Mouse (Mus musculus) gonadal fat pad, adult 2 months (tissue): ENCODE measurements around the gene Ctdsp1. TPM values are rescaled to one million over a fixed set of nuclear protein-coding genes. Genes with fewer than 3 reads are reported as not detected.
A peak's percentile ranks its signal among the peaks of the same experiment; 100 is the strongest.
"Not testable (repeated sequence)": the region's sequence is repeated elsewhere in the genome, so short reads cannot be mapped to it uniquely, and the experiment has no call there.

Source experiments
- DNase-seq: peaks from one replicate; pipeline ENCODE4 v3.0.0-alpha.2; 2012; ENCODE audit warnings: low read depth
- polyA plus RNA-seq: library from polyadenylated mRNA; depleted of rRNA; stranded (reverse); fragments of >200 nt; gene quantifications from 2 replicates; pipeline ENCODE4 v1.2.3, GENCODE M21; 2012

Gene Ctdsp1
- polyA plus RNA-seq, 1 experiment: 106 TPM

DNA sequence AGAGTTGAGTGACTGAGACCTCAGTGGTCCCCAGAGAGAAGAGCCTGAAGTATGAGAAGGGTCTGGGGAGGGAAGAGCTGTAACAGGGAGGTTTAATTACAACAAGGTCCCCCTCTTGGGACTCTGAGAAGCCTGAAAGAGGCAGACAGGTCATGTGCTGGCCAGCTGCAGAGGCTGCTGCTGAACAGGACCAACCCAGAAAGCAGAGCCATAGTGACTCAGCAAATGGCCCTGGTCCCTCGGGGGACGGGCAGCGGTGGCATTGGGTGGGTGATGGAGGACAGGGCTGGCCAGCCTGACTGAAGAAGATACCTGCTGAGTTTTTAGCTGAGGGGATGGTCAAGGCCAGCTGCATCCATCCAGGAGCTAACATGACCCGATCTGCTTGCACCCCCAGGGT is 14.9 kb upstream of the Ctdsp1 start:
- no peak for DNase-seq

DNA sequence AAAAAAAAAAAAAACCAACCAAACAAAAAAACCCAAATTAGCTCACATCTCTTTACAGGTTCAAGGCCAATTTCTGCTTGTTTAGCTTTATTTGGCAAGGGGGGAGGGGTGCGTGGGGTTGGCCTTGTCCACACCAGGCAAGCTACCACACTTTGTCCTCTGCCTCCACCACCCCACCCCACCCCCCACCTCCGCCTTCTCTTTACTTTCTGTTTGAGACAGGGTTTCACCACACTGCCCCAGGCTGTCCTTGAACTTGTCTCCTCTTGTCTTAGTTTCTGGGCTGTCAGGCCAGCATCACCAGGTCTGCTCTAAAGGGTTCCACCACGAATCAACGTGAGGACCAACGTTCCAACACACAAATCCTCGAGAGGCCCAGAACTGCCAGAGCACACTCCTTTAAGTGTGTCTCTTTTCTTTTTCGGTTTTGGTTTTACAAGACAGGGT is 12.2 kb upstream of the Ctdsp1 start:
- DNase-seq: no peak

DNA sequence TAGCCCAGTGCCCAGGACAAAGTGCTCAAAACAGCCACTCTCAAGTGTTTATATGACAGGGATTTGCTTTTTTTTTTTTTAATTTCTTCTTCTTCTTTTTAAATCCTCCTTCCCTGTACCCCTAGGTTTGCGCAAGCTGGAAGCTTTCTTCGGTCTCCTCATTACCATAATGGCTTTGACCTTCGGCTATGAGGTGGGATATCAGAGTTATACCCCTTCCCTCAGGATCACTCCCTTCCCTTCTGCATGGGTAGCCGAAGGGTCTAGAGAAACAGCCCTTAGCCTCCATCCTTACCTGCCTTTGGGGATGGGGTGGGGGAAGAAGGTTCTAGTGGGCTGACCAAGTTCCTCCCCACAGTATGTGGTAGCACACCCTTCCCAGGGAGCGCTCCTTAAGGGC is 10.8 kb upstream of the Ctdsp1 start:
- DNase-seq: no peak

DNA sequence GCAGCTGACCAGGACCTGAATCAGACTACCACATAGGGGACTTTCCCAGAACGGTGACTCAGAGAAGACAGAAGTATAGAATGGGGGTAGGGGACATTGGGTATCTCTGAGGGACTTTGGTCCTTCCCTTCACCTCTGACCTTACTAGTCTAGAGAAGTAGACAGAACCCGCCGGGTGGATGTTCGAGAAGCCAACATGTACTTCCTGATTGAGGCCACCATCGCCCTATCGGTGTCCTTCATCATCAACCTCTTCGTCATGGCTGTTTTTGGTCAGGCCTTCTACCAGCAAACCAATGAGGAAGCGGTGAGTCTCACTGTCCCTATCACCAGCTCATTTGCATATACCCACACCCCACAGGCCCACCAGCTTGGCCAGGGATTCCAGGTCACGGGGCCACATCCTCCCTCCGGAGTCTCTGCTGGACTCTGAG is 9.7 kb upstream of the Ctdsp1 start:
- DNase-seq: no peak

DNA sequence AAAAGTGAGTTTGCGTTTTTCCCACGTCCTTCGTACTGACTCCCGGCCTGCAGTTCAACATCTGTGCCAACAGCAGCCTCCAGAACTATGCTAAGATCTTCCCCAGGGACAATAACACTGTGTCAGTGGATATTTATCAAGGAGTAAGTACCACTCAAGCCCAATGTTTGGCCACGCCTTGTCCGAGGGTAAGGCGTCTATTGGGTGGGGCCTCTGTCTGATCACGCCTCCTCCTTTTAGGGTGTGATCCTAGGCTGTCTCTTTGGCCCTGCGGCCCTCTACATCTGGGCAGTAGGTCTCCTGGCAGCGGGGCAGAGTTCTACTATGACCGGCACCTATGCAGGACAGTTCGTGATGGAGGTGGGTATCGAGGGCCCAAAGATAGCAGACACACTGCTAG is 7.9 kb upstream of the Ctdsp1 start:
- no peak for DNase-seq

DNA sequence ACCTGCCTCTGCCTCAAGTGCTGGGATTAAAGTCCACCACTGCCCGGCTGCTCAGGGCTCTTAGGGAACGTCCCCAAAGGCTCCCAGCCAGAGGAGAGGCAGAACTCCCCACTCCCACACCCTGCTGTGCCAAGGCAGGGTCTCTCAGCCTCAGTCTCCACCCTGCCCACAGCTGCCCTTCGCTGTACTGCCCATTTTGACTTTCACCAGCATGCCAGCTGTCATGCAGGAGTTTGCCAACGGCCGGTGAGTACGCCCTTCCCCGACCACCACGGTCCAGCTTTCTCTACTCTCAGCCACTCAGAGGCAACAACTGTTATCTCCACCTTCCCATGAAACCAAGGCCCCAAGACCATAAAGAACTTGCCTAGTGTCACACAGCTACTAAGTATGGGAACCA is 6.8 kb upstream of the Ctdsp1 start:
- DNase-seq: no peak

DNA sequence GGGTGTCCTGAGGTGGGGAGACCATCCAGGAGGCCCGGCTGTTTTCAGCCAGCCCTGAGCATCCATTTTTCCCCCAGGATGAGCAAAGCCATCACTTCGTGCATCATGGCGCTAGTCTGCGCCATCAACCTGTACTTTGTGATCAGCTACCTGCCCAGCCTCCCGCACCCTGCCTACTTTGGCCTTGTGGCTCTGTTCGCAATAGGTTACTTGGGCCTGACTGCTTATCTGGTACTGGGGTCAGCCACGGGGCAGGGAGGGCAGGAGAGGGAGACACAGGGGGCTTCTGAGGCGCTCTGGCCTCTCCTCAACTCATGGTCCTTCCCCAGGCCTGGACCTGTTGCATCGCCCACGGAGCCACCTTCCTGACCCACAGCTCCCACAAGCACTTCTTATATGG is 6.2 kb upstream of the Ctdsp1 start:
- no peak for DNase-seq

DNA sequence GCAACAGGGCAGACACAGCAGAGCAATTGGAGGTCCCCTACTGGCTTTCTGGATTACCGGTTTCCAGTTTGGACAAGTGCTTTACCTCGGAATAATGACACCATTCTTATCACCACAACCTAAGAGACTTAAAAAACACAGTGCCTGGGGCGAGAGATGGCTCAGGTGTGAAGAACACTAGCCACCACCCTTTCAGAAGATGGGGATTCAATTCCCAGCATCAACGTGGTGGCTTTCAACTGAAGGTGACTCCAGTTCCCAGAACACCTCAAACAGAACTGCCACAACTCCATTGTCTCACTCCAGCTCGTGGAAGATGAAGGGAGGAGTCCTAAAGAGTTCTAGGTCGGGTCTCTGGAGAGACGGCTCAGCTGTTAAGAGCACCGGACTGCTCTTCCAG is 5.8 kb upstream of the Ctdsp1 start:
- DNase-seq: no peak

DNA sequence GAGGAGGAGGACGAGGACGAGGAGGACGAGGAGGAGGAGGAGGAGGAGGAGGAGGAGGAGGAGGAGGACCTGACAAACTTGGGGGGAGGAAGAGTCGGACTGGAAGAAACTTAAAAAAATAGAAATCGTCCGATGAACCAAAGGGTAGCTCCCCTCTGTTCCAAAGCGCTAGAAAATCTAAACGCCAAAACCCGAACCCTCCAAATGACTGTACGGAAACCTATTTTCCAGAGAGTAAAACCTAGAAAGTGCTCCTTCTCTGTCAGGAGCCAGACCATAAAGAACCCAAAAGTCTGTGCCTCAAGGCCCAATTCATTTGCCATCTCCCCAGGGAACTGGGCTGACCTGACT is 5.0 kb upstream of the Ctdsp1 start:
- DNase-seq: no peak

DNA sequence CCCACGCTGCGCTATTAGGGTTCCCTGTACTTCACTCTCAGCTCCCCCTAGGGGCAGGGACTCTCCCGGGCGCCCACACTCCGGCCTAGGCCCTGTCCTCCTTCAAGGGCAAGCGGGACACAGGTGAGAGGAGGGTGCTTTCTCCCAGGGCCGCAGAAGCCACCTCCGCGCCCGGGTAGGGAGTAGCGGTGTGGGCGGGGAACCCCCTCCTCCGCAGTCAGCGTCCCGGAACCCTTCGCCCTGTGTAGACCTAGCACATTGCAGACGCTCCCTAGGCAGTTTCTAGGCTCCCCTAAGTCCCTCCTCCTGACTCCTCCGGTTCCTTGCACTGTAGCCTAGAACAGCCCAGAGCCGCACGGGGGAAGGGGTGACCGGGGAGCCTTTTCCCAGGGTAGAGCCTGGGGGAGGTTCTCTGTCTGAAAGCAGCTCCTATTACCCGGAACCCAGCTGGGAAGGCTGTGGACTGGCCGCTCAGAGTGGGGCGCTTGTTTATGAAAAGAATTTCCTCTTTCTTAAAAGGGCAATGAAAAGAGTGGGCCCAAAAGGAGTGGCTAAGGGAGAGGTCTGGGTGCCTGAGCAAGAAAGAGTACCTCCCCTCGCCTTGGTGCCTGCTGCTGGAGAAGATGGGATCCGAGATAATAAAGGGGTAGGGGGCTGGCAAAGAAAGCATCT is 4.5 kb upstream of the Ctdsp1 start:
- peak; percentile 90 for DNase-seq

DNA sequence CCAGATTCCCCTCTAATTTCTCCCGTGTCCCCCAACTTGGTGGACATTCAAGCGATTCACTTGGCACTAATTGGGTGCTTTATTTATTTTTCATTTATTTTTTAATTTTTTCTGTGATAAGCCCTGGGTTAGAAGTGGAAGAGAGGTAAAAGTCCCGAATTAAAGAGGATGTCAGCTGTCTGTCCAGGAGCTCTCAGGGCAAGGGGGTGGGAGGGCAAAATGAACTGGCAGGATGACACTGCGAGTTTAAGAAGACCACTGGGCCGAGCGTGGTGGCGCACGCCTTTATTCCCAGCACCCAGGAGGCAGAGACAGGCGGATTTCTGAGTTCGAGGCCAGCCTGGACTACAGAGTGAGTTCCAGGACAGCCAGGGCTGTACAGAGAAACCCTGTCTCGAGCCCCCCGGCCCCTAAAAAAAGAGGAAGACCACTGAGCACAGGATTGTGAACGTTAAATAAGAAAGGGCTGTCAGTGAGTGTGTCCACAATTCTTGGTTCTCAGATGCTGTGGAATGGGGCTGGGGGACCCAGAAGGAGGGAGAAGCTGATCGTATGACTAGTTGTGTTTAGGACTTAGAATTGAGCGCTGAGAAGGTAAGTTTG is 3.8 kb upstream of the Ctdsp1 start:
- DNase-seq: no peak

DNA sequence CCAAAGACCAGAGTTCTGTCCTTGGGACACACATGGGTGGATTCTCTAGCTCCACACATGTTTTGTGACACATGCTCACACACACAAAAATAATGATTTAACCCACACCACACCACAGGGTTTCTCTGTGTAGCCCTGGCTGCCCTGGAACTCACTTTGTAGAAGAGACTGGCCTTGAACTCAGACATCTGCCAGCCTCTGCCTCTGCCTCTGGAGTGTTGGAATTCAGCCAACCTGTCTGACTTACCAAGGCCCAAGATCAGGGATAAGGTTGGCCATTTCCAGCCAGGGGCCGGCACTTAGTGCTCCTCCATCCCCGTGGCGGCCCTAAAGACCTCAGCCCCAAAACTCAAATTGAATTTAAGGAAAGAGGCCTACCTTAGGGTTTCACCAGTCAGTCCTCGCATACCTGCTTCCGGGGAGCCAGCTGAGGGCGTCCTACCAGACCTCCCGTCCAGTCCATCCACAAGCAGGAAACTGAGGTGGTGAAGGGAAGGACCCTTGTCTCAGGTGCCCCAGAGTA is 2.9 kb upstream of the Ctdsp1 start:
- no peak for DNase-seq

DNA sequence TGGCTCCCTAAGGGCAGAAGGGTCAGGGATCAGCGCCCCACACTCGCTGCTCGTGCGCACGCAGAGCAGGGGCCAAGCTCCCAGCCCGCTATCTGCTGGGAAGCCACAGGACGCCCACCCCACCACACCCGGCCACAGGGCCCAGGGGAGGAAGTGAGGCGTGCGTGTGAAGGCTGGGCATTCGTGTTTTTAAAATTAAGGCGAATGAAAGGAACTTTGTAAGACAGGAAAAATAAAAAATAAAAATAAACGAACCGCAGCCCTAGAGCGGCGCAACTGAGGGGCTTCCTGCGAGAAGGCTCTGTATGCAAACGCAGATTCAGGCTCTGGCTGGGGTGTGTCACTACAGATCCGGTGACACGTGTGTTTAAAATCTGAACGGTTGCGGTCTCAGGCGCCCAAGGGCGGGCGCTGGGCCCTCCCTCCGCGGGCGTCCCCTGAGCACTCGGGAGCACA is 1.4 kb upstream of the Ctdsp1 start:
- no peak for DNase-seq

DNA sequence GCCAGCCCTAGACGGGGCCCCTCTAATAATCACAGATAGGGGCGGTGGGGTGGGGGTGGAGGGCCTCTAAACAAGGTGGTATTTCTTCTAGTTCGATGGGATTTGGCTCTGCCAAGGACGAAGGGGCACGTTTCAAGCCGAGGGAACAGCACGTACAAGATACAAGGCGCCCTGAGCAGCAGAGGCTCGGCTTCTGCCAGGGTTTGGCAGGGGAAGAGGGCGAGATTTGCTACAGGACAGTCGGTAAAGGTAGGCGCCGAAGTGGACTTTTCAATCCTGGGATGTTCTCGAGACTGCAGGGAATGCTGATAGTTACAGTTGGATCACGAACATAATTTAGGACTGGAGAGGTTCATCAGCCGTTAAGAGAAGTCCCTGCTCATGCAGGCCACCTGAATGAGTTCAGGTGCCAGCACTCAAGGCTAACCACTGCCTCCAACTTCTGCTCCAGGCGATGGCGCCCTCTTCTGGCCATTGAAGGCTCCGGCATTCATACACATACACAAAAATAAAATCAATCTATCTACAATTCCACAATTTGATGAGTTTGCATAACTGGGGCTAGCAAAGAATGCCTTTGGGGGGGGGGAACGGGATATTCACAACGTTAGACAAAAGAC is 912 bp upstream of the Ctdsp1 start:
- no peak for DNase-seq

DNA sequence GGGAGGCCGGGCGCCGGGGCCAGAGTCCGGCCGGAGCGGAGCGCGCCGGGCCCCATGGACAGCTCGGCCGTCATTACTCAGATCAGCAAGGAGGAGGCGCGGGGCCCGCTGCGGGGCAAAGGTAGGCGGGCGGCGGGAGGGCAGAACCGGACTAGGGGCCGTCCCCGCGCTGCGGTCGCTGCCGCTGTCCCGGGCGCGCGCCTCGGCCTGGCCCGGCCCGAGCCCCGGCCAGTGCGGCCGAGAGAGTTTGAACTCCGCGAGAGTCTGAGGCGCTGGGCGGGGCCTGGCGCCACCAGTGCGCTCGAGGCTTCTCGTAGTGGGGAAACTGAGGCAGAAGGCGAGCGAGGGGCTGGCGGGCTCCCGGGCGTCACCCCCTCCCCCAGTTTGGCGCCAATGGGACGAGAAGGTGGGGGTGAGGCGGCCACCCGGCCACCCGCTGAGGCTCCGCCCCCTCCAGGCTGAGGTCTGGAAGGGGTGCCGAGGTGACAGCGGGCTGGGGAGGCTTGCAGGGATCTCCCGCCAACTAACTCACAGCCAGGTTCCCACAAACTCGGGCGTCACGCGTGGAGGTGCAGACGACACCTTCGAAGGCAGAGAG is 634 bp downstream of the Ctdsp1 start:
- no peak for DNase-seq

DNA sequence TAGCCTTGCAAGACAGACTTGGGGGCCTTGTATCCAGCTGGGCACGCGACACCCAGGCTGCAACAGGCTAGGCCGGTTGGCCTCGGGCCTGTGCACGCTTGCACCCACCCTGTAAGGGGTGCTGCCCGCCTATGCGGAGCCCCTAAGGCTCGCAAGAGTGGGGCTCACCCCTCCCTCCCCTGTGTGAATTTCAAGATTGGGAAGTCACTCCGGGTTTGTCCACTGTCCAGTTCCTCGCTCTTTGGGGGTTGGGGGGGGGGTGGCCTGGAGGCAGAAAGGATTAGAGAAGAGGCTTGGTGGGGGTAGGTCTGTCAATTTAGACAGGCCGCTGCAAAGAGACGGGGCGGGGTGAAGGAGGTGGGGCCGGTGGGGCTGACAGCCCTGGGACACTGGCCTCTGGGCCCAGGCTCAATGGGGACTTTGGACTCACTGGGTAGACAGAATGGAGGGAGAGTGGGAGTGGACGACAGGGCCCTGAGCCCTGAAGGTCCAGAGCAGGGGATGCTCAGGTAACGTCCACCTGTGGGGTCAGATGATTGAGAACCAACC is 1.2 kb downstream of the Ctdsp1 start:
- no peak for DNase-seq

DNA sequence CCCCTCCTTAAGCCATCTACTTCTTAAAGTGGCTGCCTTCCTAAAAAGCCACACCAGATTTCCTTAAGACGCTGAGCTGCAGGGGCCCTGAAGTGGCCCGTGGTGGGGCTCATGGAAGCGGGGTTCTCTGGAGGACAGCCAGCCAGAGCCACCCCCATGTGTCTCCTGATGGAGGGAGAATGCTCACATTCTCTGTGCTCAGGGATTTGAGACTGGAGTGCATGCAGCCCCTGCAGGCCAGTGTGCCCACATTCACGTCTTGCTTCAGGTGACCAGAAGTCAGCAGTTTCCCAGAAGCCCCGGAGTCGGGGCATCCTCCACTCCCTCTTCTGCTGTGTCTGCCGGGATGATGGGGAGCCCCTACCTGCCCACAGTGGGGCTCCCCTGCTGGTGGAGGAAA is 1.7 kb downstream of the Ctdsp1 start:
- DNase-seq: no peak

DNA sequence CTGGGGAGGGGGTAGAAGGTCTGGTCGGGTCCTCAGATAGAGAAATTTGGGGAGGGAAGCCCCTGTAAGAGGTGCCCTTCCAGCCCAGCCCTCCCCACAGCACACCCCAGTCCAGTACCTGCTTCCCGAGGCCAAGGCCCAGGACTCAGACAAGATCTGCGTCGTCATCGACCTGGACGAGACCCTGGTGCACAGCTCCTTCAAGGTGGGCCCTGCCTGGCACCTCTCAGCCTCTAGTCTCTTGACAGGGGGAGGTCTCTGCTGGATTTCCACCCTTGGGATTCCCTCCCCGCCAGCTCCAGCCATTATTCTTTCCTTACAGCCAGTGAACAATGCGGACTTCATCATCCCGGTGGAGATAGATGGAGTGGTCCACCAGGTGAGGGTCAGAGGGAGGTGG is 2.4 kb downstream of the Ctdsp1 start:
- DNase-seq: no peak

DNA sequence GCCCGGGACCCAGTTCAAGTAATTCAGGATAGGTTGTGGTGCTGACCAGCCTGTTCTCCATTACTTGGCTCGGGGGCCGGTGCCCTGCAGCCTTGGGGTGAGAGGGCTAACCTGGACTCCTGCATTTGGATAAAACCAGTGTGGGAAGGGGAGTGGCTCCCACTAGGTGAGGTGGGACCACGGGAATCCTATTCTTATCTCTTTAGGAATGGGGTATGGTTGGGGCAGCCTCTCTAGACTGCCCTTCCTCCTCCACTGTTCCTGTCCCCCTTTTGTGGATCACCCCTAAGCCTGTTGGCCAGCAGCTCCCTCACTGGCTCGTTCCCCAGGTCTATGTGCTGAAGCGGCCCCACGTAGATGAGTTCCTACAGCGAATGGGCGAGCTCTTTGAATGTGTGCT is 3.0 kb downstream of the Ctdsp1 start:
- DNase-seq: no peak

DNA sequence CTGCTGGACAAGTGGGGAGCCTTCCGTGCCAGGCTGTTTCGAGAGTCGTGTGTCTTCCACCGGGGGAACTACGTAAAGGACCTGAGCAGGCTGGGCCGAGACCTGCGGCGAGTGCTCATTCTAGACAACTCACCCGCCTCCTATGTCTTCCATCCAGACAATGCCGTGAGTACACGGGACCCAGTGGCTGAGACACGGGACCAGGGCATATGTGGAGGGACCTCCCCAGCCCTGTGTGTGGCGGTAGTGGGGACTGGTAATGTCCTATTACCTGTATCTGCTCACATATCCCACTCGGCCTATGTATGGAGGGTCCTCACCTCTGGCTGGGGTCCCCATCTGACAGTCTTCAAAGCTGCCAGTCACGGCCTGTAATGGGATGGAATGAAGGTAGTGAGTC is 3.5 kb downstream of the Ctdsp1 start:
- DNase-seq: no peak

DNA sequence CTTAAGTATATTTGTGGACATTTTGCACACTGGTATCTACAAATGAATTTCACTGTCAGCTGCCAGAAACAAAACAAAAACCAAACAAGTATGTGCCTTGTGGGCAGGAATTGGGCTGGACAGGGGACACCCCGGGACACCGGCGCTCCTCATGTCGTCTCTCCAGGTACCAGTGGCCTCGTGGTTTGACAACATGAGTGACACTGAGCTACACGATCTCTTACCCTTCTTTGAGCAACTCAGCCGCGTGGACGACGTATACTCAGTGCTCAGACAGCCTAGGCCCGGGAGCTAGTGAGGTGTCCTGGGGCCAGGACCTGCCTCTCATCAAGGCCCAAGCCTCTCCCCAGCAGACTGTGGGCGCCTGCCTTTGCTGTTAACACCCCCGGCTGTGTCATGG is 4.0 kb downstream of the Ctdsp1 start:
- DNase-seq: no peak

DNA sequence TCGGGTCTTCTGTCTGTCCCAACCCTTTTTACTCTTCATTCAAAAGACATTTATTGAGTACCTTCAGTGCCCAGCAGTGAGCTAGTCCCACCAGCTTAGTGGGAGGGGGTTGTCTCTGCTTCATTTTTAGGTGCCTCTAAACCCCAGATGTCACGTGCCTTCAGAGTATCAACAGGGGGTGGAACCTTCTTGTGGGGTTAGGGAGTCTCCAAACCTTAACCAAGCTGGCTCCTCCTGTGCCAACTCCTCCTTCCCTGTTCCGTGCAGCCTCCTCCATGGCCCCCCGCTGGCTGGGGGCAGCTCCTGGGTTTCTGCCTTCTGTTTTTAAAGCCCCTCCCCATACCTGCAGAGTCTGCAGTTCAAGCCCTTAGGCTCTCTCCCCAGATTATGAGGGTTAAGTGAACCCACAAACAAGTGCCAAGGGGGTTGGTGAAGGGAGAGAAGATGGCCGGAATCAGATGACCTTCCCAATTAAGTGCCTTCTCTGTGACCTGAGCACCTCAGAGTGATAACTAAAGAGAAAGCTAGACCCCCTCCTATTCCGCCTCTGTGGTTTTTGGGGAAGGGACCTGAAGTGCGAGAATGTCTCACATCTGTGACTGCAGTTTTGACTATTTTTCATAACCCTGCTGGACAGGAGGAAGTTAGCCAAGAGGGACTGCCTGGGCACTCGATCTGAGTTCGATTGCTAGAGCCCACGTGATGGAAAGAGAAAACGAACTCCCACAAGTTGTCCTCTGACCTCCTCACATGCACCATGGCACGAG is 5.3 kb downstream of the Ctdsp1 start:
- not testable (repeated sequence) for DNase-seq
